Mouse (Mus musculus) thymus, adult 2 months (tissue): ENCODE data around the gene Sptbn4. TPM values are rescaled to one million over a fixed set of nuclear protein-coding genes. Genes with fewer than 3 reads are reported as not detected.

ENCODE experiments used
- DNase-seq: peaks from one replicate; pipeline ENCODE4 v3.0.0; 2021
- H3K27ac ChIP-seq: fragments of 200-500 bp; 2 replicates; pipeline ENCODE4 v1.5.1; 2012; ENCODE audit warnings: low read length, control low read depth; ENCODE audit not compliant: control insufficient read depth, insufficient read depth
- H3K27me3 ChIP-seq: fragments of 200-500 bp; 2 replicates; pipeline ENCODE4 v1.6.1; 2012; ENCODE audit warnings: mild to moderate bottlenecking, low read length, moderate library complexity, mixed read lengths; ENCODE audit not compliant: control insufficient read depth, insufficient read depth
- H3K36me3 ChIP-seq: fragments of 200-500 bp; 2 replicates; pipeline ENCODE4 v1.6.1; 2012; ENCODE audit warnings: mild to moderate bottlenecking, low read length, moderate library complexity; ENCODE audit not compliant: control insufficient read depth, insufficient read depth
- H3K4me1 ChIP-seq: fragments of 200-500 bp; replicated peaks from 2 replicates; pipeline ENCODE4 v1.6.1; 2012; ENCODE audit warnings: low read length; ENCODE audit not compliant: control insufficient read depth, insufficient read depth
- H3K4me3 ChIP-seq: fragments of 200-500 bp; 2 replicates; pipeline ENCODE4 v1.5.1; 2012; ENCODE audit warnings: mild to moderate bottlenecking, low read length, control low read depth, moderate library complexity; ENCODE audit not compliant: control insufficient read depth, insufficient read depth
- CTCF ChIP-seq: fragments of 200-500 bp; IDR thresholded peaks from 2 replicates; pipeline ENCODE4 v1.5.1; 2012; ENCODE audit warnings: mild to moderate bottlenecking, control low read depth, low read length, moderate library complexity, borderline replicate concordance; ENCODE audit not compliant: control insufficient read depth, poor library complexity, insufficient read depth; ENCODE audit errors: extremely low read depth
- POLR2A ChIP-seq: fragments of 200-500 bp; IDR thresholded peaks from 2 replicates; pipeline ENCODE4 v1.6.1; 2012; ENCODE audit warnings: mild to moderate bottlenecking, low read length, control low read depth, moderate library complexity; ENCODE audit not compliant: control insufficient read depth, poor library complexity, insufficient read depth; ENCODE audit errors: extremely low read depth
- WGBS: fragments of 180-500 bp; shearing (Covaris S2); methylation state at CpG from one replicate; pipeline ENCODE4 v1.1.7; 2018; 5-methylcytosine and 5-hydroxymethylcytosine counted together
- polyA plus RNA-seq: library from polyadenylated mRNA; depleted of rRNA; stranded (reverse); fragments of >200 nt; gene quantifications from 2 replicates; pipeline ENCODE4 v1.2.3, GENCODE M21; 2012; rRNA removed

The Sptbn4 gene
- polyA plus RNA-seq, 1 experiment, result 0.13 TPM

DNA sequence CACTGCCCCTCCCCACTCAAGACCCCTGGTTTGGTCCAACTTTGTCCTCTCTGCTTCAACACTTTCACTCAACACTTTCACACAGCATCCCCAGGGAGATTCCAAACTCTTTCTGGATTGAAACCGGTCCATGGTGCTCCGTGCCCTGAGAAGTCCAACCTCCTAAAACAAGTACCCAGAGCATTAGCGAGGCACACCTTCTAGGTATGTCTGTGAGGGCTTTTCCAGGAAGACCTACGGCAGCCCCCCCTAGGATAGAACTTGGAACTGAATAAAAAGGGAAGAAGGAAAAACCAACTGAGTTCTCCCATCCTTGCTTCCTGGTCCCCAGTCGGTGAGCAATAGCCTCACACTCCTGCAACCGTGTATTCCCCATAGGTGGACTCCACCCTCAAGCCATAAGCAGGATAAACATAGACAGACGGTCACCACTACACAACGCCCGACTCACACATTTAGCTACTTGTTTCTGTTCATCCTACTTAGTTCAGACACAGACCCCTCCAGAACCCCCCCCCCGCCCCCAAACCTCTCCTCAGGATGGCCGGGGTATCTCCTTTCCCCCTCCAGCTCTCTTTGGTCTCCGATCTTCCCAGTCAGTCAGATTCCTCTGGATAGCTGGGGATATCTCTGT, 135.7 kb downstream of the Sptbn4 start:
- TF ChIP-seq POLR2A (no peak), CTCF (no peak)
- 92% methylated on average over 12 of the region's 12 CpGs for WGBS
- Histone ChIP-seq H3K4me1 (peaks cover 20% of the 10 kb centered on the region), H3K27ac (no peak overlapping the region), H3K27me3 (no peaks in the 10 kb centered on the region), H3K4me3 (no peak overlapping the region), H3K36me3 (no peaks in the 10 kb centered on the region)
- no peak for DNase-seq

DNA sequence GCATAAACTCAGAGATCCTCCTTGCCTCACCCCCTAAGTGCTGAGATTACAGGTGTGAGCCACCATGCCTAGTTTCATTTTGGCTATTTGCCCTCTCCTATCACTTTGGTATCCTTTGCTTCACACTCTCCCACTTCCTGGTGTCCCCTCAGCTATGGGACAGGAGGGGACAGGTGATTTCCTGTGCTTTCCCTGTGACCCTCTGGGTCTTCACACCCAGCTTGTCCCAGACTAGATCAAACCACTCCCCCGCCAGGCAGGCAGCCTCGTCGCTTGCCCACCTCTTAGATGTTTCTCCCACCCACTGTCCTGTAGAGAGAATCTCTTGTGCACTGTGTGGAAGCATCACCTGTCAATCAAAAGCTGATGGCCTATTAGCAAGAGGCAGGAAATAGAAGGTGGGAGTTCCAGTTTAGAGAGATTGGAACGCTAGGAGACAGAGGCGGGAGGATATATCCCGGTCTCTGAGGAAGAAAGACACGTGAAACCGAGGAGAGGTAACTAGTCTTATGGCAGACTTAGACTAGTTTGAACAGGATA, 136.4 kb downstream of the Sptbn4 start:
- no peak overlapping the region for H3K4me3 ChIP-seq
- TF ChIP-seq POLR2A, result no peak
- TF ChIP-seq CTCF, result no peak
- no peaks in the 10 kb centered on the region for H3K27me3 ChIP-seq
- peaks cover 14% of the 10 kb centered on the region for H3K4me1 ChIP-seq
- no peak overlapping the region for H3K27ac ChIP-seq
- DNase-seq, result no peak
- 61% methylated on average over 8 of the region's 8 CpGs for WGBS
- H3K36me3 ChIP-seq, result no peaks in the 10 kb centered on the region

DNA sequence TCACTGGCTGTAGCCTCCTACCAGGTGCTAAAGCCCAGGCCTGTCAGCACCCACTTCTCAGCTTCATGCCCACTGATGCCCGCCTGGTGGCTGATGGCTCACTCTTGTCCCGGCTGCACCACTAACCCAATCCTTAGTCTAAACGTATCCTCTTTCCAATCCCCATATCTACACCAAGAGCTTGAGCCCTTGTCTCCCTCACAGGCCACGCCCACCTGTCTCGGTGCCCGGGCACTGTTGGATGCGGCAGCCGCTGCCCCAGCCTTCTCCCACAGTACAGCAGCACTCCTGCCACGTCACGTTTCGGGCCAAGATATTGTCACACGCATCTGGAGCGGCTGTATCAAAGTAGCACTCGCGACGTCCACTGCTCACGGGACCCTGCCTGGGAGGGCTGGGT, 137.2 kb downstream of the Sptbn4 start:
- no peaks in the 10 kb centered on the region for H3K27me3 ChIP-seq
- no peak overlapping the region for H3K4me3 ChIP-seq
- TF ChIP-seq POLR2A (no peak), CTCF (no peak)
- no peak for DNase-seq
- H3K4me1 ChIP-seq, result peaks cover 8% of the 10 kb centered on the region
- no peak overlapping the region for H3K27ac ChIP-seq
- no peaks in the 10 kb centered on the region for H3K36me3 ChIP-seq
- WGBS, result 14% methylated on average over 17 of the region's 17 CpGs

DNA sequence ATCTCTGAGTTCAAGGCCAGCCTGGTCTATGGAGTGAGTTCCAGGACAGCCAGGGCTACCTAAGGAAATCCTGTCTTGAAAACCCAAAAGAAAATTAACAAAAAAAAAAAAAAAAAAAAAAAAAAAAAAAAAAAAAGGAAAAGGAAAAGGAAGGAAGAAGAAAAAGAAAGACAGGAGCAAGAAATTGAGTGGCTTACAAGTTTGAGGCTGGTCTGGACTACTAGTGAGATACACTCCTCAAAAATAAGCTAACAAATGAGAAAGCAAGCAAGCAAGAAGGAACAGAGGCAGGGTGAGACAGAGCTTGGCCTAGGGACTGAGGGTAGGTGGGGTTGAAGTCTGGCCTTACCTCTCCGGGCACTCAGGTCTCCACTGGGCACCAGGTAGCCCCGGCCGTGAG, 137.7 kb downstream of the Sptbn4 start:
- H3K4me3 ChIP-seq, result no peak overlapping the region
- no peak overlapping the region for H3K27ac ChIP-seq
- H3K4me1 ChIP-seq, result peaks cover 6% of the 10 kb centered on the region; the same call in 1 of the 2 replicates
- 88% methylated on average over 3 of the region's 3 CpGs for WGBS
- no peaks in the 10 kb centered on the region for H3K27me3 ChIP-seq
- no peak for TF ChIP-seq POLR2A
- H3K36me3 ChIP-seq, result no peaks in the 10 kb centered on the region
- no peak for DNase-seq

DNA sequence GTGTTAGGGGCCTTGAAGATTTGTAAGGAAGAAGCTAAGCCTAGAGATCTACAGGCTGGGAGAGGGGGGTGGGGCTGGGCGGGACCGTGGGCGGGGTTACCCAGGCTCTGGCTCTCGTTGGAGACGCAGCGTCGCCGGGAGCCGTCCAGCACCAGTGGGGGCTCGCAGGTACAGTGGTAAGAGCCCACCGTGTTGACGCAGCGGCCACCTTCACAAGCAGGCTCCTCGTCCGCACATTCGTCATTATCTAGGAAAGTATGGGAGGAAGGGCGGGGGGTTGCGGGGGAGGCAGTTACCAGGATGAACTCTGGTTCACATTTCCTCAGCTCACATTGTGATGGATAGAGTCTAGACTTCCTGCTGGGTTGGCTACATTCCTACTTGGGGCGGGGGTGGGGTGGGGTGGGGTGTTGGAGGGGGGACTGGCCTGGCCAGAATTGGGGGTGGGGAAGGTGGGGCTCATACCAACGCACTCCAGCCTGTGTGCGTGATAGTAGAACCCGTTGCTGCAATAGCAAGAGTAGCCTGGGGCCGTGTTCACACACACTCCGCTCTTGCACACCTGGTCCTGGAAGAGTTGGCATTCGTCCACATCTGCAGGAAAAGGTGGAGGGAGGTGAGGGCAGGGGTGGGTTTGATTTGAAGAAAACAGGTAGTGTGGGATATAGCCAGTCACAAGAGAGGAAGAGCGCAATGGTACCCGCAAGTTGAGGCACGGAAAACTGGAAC, 138.5 kb downstream of the Sptbn4 start:
- TF ChIP-seq POLR2A (no peak), CTCF (no peak)
- 22% methylated on average over 28 of the region's 28 CpGs for WGBS

DNA sequence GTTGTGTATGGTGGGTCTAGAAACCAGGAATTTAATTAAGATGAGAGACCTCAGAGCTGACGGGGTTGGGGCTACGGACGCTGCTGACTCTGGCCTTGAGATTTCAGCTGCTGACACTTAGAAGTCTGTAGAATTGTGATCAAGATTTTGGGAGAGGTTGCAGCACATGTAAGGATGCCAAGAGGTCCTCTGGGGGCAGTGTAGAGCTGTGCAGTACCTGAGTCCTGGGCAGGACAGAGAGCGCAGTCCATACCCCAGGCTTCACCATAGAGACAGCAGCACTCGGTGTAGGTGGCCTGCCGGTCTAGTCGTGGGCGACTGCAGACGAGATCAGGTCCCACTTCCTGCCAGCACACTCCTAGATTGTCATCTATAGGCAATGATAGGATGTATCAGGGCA, 139.9 kb downstream of the Sptbn4 start:
- DNase-seq, result no peak
- H3K4me3 ChIP-seq, result no peak overlapping the region
- H3K36me3 ChIP-seq, result no peaks in the 10 kb centered on the region
- TF ChIP-seq POLR2A (no peak), CTCF (no peak)
- peaks cover 5% of the 10 kb centered on the region; the same call in 1 of the 2 replicates for H3K4me1 ChIP-seq
- H3K27ac ChIP-seq, result no peak overlapping the region
- 84% methylated on average over 9 of the region's 9 CpGs for WGBS
- H3K27me3 ChIP-seq, result no peaks in the 10 kb centered on the region

More for the DNA sequence above, 138.5 kb downstream of the Sptbn4 start:
- Histone ChIP-seq H3K36me3 (no peaks in the 10 kb centered on the region), H3K27ac (no peak overlapping the region), H3K4me1 (peaks cover 5% of the 10 kb centered on the region; the same call in 1 of the 2 replicates), H3K4me3 (no peak overlapping the region), H3K27me3 (no peaks in the 10 kb centered on the region)
- DNase-seq, result no peak

Other genes starting within 250 kb of the Sptbn4 start
- 12.2 and 12.4 TPM in 2 replicates for gene Itpkc, start 219.0 kb downstream of the Sptbn4 start, polyA plus RNA-seq
- 53.1 and 57.8 TPM in 2 replicates for gene Coq8b, start 214.7 kb downstream of the Sptbn4 start, polyA plus RNA-seq
- 10.3 and 10.7 TPM in 2 replicates for gene Numbl, start 189.3 kb downstream of the Sptbn4 start, polyA plus RNA-seq
- gene Ltbp4, start 110.0 kb downstream of the Sptbn4 start, polyA plus RNA-seq, result 48.3 and 77.5 TPM in 2 replicates
- 203 and 206 TPM in 2 replicates for gene Shkbp1, start 91.7 kb downstream of the Sptbn4 start, polyA plus RNA-seq
- gene Gm20479, start 90.3 kb downstream of the Sptbn4 start, polyA plus RNA-seq, result not detected in 2 replicates
- gene Blvrb, start 292 bp upstream of the Sptbn4 start, polyA plus RNA-seq, result 40.9 and 50.8 TPM in 2 replicates
- gene Sertad3, start 26.1 kb upstream of the Sptbn4 start, polyA plus RNA-seq, result 25.8 and 26.7 TPM in 2 replicates
- 44.9 and 46.4 TPM in 2 replicates for gene Sertad1, start 39.2 kb upstream of the Sptbn4 start, polyA plus RNA-seq
- gene Prx, start 51.6 kb upstream of the Sptbn4 start, polyA plus RNA-seq, result 2.0 and 2.4 TPM in 2 replicates
- 1.1 and 1.3 TPM in 2 replicates for gene Hipk4, start 75.6 kb upstream of the Sptbn4 start, polyA plus RNA-seq
- 456 and 516 TPM in 2 replicates for gene Pld3, start 105.5 kb upstream of the Sptbn4 start, polyA plus RNA-seq
- gene 2310022A10Rik, start 105.5 kb upstream of the Sptbn4 start, polyA plus RNA-seq, result 58.0 and 58.1 TPM in 2 replicates
- gene Akt2, start 143.9 kb upstream of the Sptbn4 start, polyA plus RNA-seq, result 133 and 139 TPM in 2 replicates
- gene Ttc9b, start 206.2 kb upstream of the Sptbn4 start, polyA plus RNA-seq, result 0.05 TPM in 1 of 2 replicates, not detected in the other
- gene Map3k10, start 226.9 kb upstream of the Sptbn4 start, polyA plus RNA-seq, result 24.7 and 30.0 TPM in 2 replicates
- 0.77 and 0.92 TPM in 2 replicates for gene Zfp607b, start 241.7 kb upstream of the Sptbn4 start, polyA plus RNA-seq